Mouse (Mus musculus) central nervous system, embryonic 18 days (tissue): Measurements from ENCODE around the gene Akap6. TPM values are rescaled to one million over a fixed set of nuclear protein-coding genes. Genes with fewer than 3 reads are reported as not detected.

Source experiments
- polyA plus RNA-seq: library from polyadenylated mRNA; depleted of rRNA; stranded (reverse); fragments of >200 nt; gene quantifications from 2 replicates; pipeline ENCODE4 v1.2.3, GENCODE M21; 2012; rRNA removed

The Akap6 gene
- 18.2 and 19.1 TPM in 2 replicates for polyA plus RNA-seq

GRCm38 (mm10) chr12:52699146-52699545 is at the start of gene Akap6:
Gene Akap6 (plus strand): TSS chr12:52699383.

Other genes starting within 250 kb of the Akap6 start
- gene Arhgap5, start 195.4 kb upstream of the Akap6 start, polyA plus RNA-seq: 20.6 and 24.4 TPM in 2 replicates